Mouse (Mus musculus) lung, postnatal 0 days (tissue): ENCODE data around the gene Zfp213. TPM values are rescaled to one million over a fixed set of nuclear protein-coding genes. Genes with fewer than 3 reads are reported as not detected.
"Not testable (repeated sequence)": the region's sequence is repeated elsewhere in the genome, so short reads cannot be mapped to it uniquely, and the experiment has no call there.

Source experiments
- ATAC-seq: fragments of 200-750 bp; cut with Nextera tagmentation; 2 replicates; pipeline ENCODE4 v1.8.0; 2017; ENCODE audit warnings: moderate library complexity
- DNase-seq: peaks from one replicate; pipeline ENCODE4 v3.0.0-alpha.2; 2016; ENCODE audit warnings: low spot score
- H3K27ac ChIP-seq: fragments of 300-500 bp; sonication (generic); 2 replicates; pipeline ENCODE4 v1.5.1; 2014; ENCODE audit warnings: antibody characterized with exemption, mild to moderate bottlenecking, low read length, mixed read lengths
- H3K27me3 ChIP-seq: fragments of 300-500 bp; sonication (generic); replicated peaks from 2 replicates; pipeline ENCODE4 v1.6.1; 2014; ENCODE audit warnings: low read length, mixed read lengths; ENCODE audit not compliant: insufficient read depth
- H3K36me3 ChIP-seq: fragments of 300-500 bp; sonication (generic); 2 replicates; pipeline ENCODE4 v1.6.1; 2014; ENCODE audit warnings: low read length, mixed read lengths; ENCODE audit not compliant: insufficient read depth
- H3K4me1 ChIP-seq: fragments of 300-500 bp; sonication (generic); 2 replicates; pipeline ENCODE4 v1.6.1; 2014; ENCODE audit warnings: antibody characterized with exemption, low read depth, low read length, mixed read lengths; ENCODE audit not compliant: insufficient read depth
- H3K4me2 ChIP-seq: fragments of 300-500 bp; sonication (generic); replicated peaks from 2 replicates; pipeline ENCODE4 v1.6.1; 2014; ENCODE audit warnings: low read depth, mild to moderate bottlenecking, low read length, moderate library complexity, mixed read lengths
- H3K4me3 ChIP-seq: fragments of 300-500 bp; sonication (generic); 2 replicates; pipeline ENCODE4 v1.5.1; 2014; ENCODE audit warnings: low read depth, low read length
- H3K9ac ChIP-seq: fragments of 300-500 bp; sonication (generic); replicated peaks from 2 replicates; pipeline ENCODE4 v1.6.1; 2014; ENCODE audit warnings: low read depth, mild to moderate bottlenecking
- H3K9me3 ChIP-seq: fragments of 300-500 bp; sonication (generic); 2 replicates; pipeline ENCODE4 v1.6.1; 2016; ENCODE audit warnings: low read length, mixed read lengths
- CTCF ChIP-seq: IDR thresholded peaks from 2 replicates; pipeline ENCODE4 v1.5.1; 2016; ENCODE audit warnings: antibody characterized with exemption, mild to moderate bottlenecking
- EP300 ChIP-seq: IDR thresholded peaks from 2 replicates; pipeline ENCODE4 v1.6.1; 2016; ENCODE audit warnings: antibody characterized with exemption, mild to moderate bottlenecking, control low read depth
- WGBS: fragments of 180-500 bp; shearing (Covaris S2); extraction: QIAGEN DNeasy Blood & Tissue Kit; methylation state at CpG from one replicate; pipeline ENCODE4 v1.1.7; 2014; 5-methylcytosine and 5-hydroxymethylcytosine counted together
- polyA plus RNA-seq: library from polyadenylated mRNA; unstranded; fragments of >200 nt; fragmentation: Nextera tagmentation; extraction: Ambion mirVana; gene quantifications from 2 replicates; pipeline ENCODE4 v1.2.1, GENCODE M21; 2015

Gene Zfp213
- polyA plus RNA-seq, 1 experiment from 2014 or later, result 11.5 TPM

GRCm38 (mm10) chr17:23538299-23539015 is 25.6 kb downstream of the Zfp213 start:
- WGBS, result 7% methylated on average over 21 of the region's 21 CpGs
- H3K9ac ChIP-seq, result no peak overlapping the region

GRCm38 (mm10) chr17:23537554-23538255 is 26.3 kb downstream of the Zfp213 start:
- TF ChIP-seq CTCF (no peak), EP300 (no peak)
- WGBS, result 4% methylated on average over 27 of the region's 27 CpGs
- Histone ChIP-seq H3K27ac (no peak overlapping the region), H3K9me3 (no peaks in the 10 kb centered on the region), H3K9ac (no peak overlapping the region), H3K27me3 (peaks cover 20% of the 10 kb centered on the region; the same call in 1 of the 2 replicates), H3K4me2 (peak overlapping the region; percentile 52), H3K4me3 (peak overlapping the region; percentile 27), H3K4me1 (peaks cover under 1% of the 10 kb centered on the region; the same call in 1 of the 2 replicates), H3K36me3 (no peaks in the 10 kb centered on the region)
- DNase-seq (no peak), ATAC-seq (no peak)

More at GRCm38 (mm10) chr17:23538299-23539015, 25.6 kb downstream of the Zfp213 start:
- Histone ChIP-seq H3K27me3 (peaks cover 20% of the 10 kb centered on the region; the same call in 1 of the 2 replicates), H3K27ac (no peak overlapping the region), H3K9me3 (no peaks in the 10 kb centered on the region), H3K4me2 (peak overlapping the region; percentile 52), H3K4me3 (peak overlapping the region; percentile 27), H3K4me1 (peaks cover 3% of the 10 kb centered on the region; the same call in 1 of the 2 replicates), H3K36me3 (no peaks in the 10 kb centered on the region)
- no peak for ATAC-seq
- TF ChIP-seq EP300 (no peak), CTCF (no peak)
- DNase-seq, result no peak

GRCm38 (mm10) chr17:23535046-23535788 is 28.8 kb downstream of the Zfp213 start:
- not testable (repeated sequence) for H3K27ac ChIP-seq, H3K4me1 ChIP-seq, H3K9ac ChIP-seq, ATAC-seq, H3K4me3 ChIP-seq, H3K36me3 ChIP-seq, DNase-seq, H3K4me2 ChIP-seq, H3K9me3 ChIP-seq
- WGBS, result 2% methylated on average over 17 of the region's 29 CpGs
- peaks cover 14% of the 10 kb centered on the region; the same call in 1 of the 2 replicates for H3K27me3 ChIP-seq

DNA sequence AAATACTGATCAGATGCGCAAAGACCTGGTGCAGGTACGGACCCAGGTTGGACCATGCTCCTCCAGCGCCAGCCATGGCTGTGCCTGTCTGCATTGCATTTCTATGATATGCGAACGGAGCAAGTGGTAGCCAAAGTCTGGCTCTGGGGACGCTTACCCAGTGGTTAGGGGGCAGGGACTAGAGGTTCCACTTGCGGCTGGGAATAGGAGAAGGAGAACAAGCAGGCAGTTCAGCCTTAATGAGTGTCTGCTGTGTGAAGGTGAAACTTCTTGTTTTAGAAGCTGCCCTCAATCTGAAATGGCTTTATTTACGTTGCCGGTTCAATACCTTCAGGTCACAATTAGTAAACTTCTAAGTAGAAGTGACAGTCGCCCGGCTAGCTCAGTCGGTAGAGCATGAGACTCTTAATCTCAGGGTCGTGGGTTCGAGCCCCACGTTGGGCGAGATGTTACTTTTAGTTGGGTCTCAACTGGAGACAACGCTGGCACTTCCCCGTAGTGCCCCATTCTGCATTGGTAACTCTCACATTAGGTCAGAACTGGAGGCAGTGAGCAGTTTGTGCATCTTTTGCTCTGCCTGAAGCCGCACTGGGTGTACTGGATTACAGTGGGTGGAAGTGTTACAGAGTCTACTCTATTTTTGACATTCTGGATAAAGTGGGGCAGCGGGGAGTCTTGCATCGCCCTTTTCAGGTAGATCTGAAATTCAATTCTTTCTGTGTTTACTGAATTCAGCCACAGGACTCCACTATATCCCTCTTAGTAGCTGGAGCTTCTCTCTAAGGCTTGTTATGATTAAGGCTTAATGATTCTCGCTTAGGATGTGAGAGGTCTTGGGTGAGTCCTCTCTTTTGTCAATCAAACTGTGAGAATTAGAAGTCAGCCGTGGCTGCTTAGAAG is 30.2 kb downstream of the Zfp213 start:
- not testable (repeated sequence) for H3K4me2 ChIP-seq, H3K4me3 ChIP-seq, H3K4me1 ChIP-seq, H3K36me3 ChIP-seq, H3K9ac ChIP-seq, H3K9me3 ChIP-seq, ATAC-seq, H3K27ac ChIP-seq, DNase-seq
- peaks cover 13% of the 10 kb centered on the region; the same call in 1 of the 2 replicates for H3K27me3 ChIP-seq
- 10% methylated on average over 9 of the region's 23 CpGs for WGBS

DNA sequence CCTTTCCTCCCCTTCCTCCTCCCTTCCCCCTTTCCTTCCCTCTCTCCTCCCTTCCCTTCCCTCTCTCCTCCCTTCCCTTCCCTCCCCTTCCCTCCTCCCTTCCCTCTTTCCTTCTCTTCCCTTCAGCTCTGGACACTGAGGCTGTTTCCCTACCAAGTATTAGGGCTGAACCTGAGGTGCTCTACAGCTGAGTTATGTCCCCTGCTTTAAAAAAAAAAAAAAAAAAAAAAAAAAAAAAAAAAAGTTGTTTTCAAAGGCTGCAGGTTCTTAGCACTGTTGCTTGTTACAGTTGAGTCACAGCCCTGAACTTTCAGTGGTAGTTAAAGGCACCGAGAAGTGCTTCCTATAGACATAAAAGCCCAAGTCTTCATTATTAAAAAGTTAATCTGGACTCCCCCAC is 32.6 kb downstream of the Zfp213 start:
- not testable (repeated sequence) for H3K36me3 ChIP-seq, H3K9ac ChIP-seq, H3K27me3 ChIP-seq, H3K27ac ChIP-seq, H3K9me3 ChIP-seq, H3K4me1 ChIP-seq, H3K4me3 ChIP-seq, ATAC-seq, DNase-seq, H3K4me2 ChIP-seq
- WGBS, result 20% methylated on average over 1 of the region's 1 CpGs

DNA sequence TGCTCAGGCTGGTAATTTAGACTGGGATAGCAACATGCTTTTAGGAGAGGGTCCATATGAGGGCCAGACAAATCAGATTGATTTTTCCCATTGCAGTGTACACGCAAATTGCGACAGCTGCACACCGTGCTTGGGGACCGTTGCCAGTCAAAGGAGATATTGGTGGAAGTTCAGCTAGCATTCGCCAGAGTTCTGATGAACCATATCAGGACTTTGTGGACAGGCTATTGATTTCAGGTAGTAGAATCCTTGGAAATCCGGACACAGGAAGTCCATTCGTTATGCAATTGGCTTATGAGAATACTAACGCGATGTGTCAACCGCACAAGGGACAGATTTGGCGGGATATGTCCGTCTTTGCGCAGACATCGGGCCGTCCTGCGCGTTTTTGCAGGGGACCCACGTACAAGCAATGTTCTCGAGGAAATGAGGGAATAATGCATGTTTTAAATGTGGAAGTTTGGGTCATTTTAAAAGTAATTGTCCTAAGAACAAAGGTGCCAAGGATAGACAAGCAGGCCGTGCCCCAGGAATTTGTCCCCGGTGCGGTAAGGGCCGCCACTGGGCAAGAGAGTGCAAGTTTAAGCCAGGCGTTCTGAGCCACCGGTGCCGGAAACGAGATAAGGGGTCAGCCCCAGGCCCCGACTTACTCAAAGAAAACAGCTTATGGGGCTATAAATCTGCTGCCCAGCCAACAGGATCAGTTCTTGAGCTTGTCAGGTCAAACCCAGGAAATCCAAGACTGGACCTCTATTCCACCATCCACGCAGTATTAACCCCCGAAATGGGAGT is 40.9 kb downstream of the Zfp213 start:
- not testable (repeated sequence) for H3K27ac ChIP-seq, H3K27me3 ChIP-seq, H3K36me3 ChIP-seq, DNase-seq, H3K4me3 ChIP-seq, H3K9me3 ChIP-seq, H3K4me1 ChIP-seq, H3K4me2 ChIP-seq, H3K9ac ChIP-seq, ATAC-seq
- WGBS, result 65% methylated on average over 30 of the region's 30 CpGs
